7 mouse cellular contexts compared by ENCODE assay signal in the genomic region with DNA sequence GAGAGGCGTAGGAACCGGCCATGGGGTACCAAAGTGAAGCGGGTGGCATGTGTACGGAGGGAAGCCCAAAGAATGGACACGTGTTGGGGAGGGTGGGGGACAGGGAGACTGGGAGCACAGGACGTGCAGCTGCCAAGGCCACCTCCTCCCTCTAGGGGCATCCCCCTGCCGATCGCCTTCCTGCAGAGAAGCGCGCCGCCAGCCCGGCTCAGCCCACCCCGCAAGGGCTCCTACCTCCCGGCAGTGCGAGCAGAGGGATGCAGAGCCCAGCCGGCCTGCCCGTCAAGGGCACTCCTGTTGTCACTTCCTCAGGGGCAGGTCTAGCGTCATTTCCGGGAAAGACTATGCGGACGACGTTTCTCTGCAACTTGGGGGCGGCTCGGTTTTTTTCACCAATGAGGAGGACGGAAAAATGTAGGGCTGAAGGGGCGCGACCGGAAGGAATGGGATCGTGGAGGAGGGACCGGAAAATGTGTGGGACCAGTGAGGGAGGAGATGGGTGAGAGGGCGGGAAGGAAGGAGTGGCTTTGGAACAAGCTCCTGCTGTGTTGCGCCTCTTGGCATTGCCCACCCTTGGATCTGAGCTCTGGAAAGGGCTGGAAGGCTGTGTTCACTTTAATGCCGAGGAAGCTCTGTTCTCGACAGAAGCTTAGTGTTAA. TPM values are rescaled to one million over a fixed set of nuclear protein-coding genes. Genes with fewer than 3 reads are reported as not detected.
DNase-seq lines count a peak whose midpoint lies in the region; ATAC-seq lines count a peak whose summit lies in the region.

Gene Txn2 (minus strand): TSS at position 334 of the 659 bp plus-strand sequence.

- peak within 1 kb of the TSS; percentile 69 for H3K4me2 ChIP-seq in intestine, embryonic 15.5 days (replicated peaks)

- peaks cover 6% of the 10 kb centered on the region for H3K36me3 ChIP-seq in intestine, embryonic 15.5 days
- peaks cover 38% of the 10 kb centered on the region for H3K36me3 ChIP-seq in midbrain, embryonic 10.5 days

- no peaks in the 10 kb centered on the region for H3K9me3 ChIP-seq in intestine, embryonic 15.5 days
- no peaks in the 10 kb centered on the region for H3K9me3 ChIP-seq in midbrain, embryonic 10.5 days (replicated peaks)

- H3K9ac ChIP-seq in intestine, embryonic 15.5 days: peak within 1 kb of the TSS; percentile 76

- peak; percentile 98 for DNase-seq in adrenal gland, adult 2 months
- peak; percentile 95 for DNase-seq in embryo, embryonic 11.5 days (ENCODE audit: low read depth, low spot score)
- DNase-seq in gastrocnemius, postnatal 36 days: peak; percentile 89 to 94
- DNase-seq in left cerebral cortex, postnatal 25 days (ENCODE audit: low spot score in 2 of 2): peak; percentile 96 to 100
- DNase-seq in midbrain, embryonic 10.5 days (ENCODE audit: low spot score): peak; percentile 98
- peak; percentile 86 for DNase-seq in right cerebral cortex, postnatal 4 days

- WGBS in intestine, embryonic 15.5 days: under 1% methylated on average over 34 of the region's 34 CpGs
- 0% methylated on average over 34 of the region's 34 CpGs for WGBS in midbrain, embryonic 10.5 days

- no peaks in the 10 kb centered on the region for H3K27me3 ChIP-seq in intestine, embryonic 15.5 days (replicated peaks)
- no peaks in the 10 kb centered on the region for H3K27me3 ChIP-seq in midbrain, embryonic 10.5 days (ENCODE audit: low read depth, poor library complexity, severe bottlenecking)

- peak; percentile 96 for ATAC-seq in intestine, embryonic 15.5 days

- intact Hi-C loops in gastrocnemius, postnatal 36 days (cut with DNase I): no loop called here
- intact Hi-C loops in left cerebral cortex, postnatal 25 days (cut with DNase I): loop anchor here (2.0 kb wide), 1 partner anchor 244 kb away; no protein-coding TSS in a partner anchor

- H3K27ac ChIP-seq in intestine, embryonic 15.5 days: peak within 1 kb of the TSS; percentile 90
- peak within 1 kb of the TSS; percentile 91 for H3K27ac ChIP-seq in midbrain, embryonic 10.5 days (replicated peaks)

- peaks cover 11% of the 10 kb centered on the region for H3K4me1 ChIP-seq in intestine, embryonic 15.5 days (replicated peaks)
- H3K4me1 ChIP-seq in midbrain, embryonic 10.5 days: peaks cover 26% of the 10 kb centered on the region

- peak within 1 kb of the TSS; percentile 82 for H3K4me3 ChIP-seq in intestine, embryonic 15.5 days (replicated peaks)
- H3K4me3 ChIP-seq in midbrain, embryonic 10.5 days: peak within 1 kb of the TSS; percentile 89

RNA-seq across cellular contexts. Expression of gene Txn2, which starts in this region (rescaled TPM):
- 100 to 1,000 TPM; 538 to 652 TPM for total RNA-seq in adrenal gland, adult 2 months (2021)
- 1,033 and 1,131 TPM in 2 replicates for polyA plus RNA-seq in adrenal gland, adult 2 months (2012; rRNA removed)
- total RNA-seq in gastrocnemius, postnatal 36 days (2021): 100 to 1,000 TPM; 207 to 218 TPM
- polyA plus RNA-seq in intestine, embryonic 15.5 days (2015; fragmentation: Nextera tagmentation; extraction: Ambion mirVana): 314 and 350 TPM in 2 replicates
- total RNA-seq in left cerebral cortex, postnatal 25 days (2021): 100 to 1,000 TPM; 132 to 135 TPM
- 285 and 291 TPM in 2 replicates for polyA plus RNA-seq in midbrain, embryonic 10.5 days (2016; fragmentation: Nextera tagmentation; extraction: Ambion mirVana)

Comparison
In these comparisons a context has a peak if more than half of its experiments do, and no peak if none do; other contexts are left out.
1. Peak in every context shown above with its lines: DNase-seq, ATAC-seq, H3K4me3 ChIP-seq and H3K27ac ChIP-seq.